Mouse (Mus musculus) duodenum, adult 2 months (tissue): ENCODE measurements around the gene Cmpk2. TPM values are rescaled to one million over a fixed set of nuclear protein-coding genes. Genes with fewer than 3 reads are reported as not detected.

Experiments used
- polyA plus RNA-seq: library from polyadenylated mRNA; depleted of rRNA; stranded (reverse); fragments of >200 nt; gene quantifications from 2 replicates; pipeline ENCODE4 v1.2.3, GENCODE M21; 2012; ENCODE audit warnings: low replicate concordance; rRNA removed

Cmpk2 gene
- 4.7 and 20.4 TPM in 2 replicates for polyA plus RNA-seq

GRCm38 (mm10) chr12:26469098-26470041, at the start of gene Cmpk2:
Gene Cmpk2 (plus strand): TSS chr12:26469204.

GRCm38 (mm10) chr12:26456028-26456698, 12.8 kb upstream of the Cmpk2 start, which contains the start of gene Rsad2:
Gene Rsad2 (minus strand): TSS chr12:26456452.

Other genes with a start within 250 kb of the Cmpk2 start
- 1.4 and 1.8 TPM in 2 replicates for gene Rnf144a, start 54.0 kb upstream of the Cmpk2 start, polyA plus RNA-seq
- 0.56 and 2.3 TPM in 2 replicates for gene Rsad2, start 12.8 kb upstream of the Cmpk2 start, polyA plus RNA-seq